Mouse (Mus musculus) heart, postnatal 0 days (tissue): ENCODE measurements around the gene Dcx.

ENCODE experiments used
- CTCF ChIP-seq: IDR thresholded peaks from 2 replicates; pipeline ENCODE4 v1.5.1; 2016; ENCODE audit warnings: antibody characterized with exemption, control low read depth, low read depth
- EP300 ChIP-seq: IDR thresholded peaks from 2 replicates; pipeline ENCODE4 v1.6.1; 2016; ENCODE audit warnings: antibody characterized with exemption, low read depth

GRCm38 (mm10) chrX:143881806-143882468 lies 51.2 kb downstream of the Dcx start:
- no peak for TF ChIP-seq CTCF
- TF ChIP-seq EP300, result no peak
